Comparison of ENCODE assay signal across 17 mouse cellular contexts in the genomic region with DNA sequence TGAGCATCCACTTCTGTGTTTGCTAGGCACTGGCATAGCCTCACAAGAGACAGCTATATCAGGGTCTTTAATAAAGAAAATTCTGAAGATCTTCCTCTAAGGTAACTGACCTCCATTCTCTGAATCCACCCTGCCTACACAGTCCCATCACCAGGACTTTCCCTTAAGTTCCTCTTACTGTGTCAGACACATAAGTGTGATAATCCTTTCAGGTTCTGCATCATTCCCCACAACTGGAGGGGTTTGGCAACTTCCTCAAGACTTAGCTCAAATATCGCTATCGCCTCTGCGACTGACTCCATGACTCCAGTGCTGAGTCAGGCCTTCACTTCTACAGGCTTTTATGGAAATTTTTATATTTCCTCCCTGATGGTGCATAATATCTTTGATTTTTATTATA.
"Had no signal": no experiment of that assay in that cellular context is flagged by ENCODE, and none has a peak within 500 bp of the region (broad histone marks: within the 10 kb centered on the region; RNA-seq: fewer than 3 reads in every experiment).

No protein-coding gene starts in this region.

- ATAC-seq: liver, embryonic 12.5 days; liver, postnatal 0 days; lung, postnatal 0 days; midbrain, embryonic 13.5 days; midbrain, embryonic 15.5 days; midbrain, embryonic 16.5 days had no signal

- DNase-seq: left cerebral cortex, postnatal 4 days; liver; liver, embryonic 13.5 days; liver, postnatal 0 days; lung, adult 18-20 months; lung, adult 2 months; lung, embryonic 14.5 days; lung, postnatal 10 days; lung, postnatal 14 days; lung, postnatal 36 days; lung, postnatal 4 days; midbrain, embryonic 14.5 days had no signal
